Mouse (Mus musculus) cortical plate, adult 2 months (tissue): ENCODE data around the gene Pih1d3.

Experiments
- CTCF ChIP-seq: fragments of 200-500 bp; IDR thresholded peaks from 2 replicates; pipeline ENCODE4 v1.5.1; 2011; ENCODE audit warnings: mild to moderate bottlenecking, control low read depth, low read length; ENCODE audit not compliant: insufficient read depth; ENCODE audit errors: extremely low read depth
- POLR2A ChIP-seq: fragments of 200-500 bp; IDR thresholded peaks from 2 replicates; pipeline ENCODE4 v1.6.1; 2011; ENCODE audit warnings: mild to moderate bottlenecking, low read length, control low read depth; ENCODE audit not compliant: insufficient read depth; ENCODE audit errors: extremely low read depth

DNA sequence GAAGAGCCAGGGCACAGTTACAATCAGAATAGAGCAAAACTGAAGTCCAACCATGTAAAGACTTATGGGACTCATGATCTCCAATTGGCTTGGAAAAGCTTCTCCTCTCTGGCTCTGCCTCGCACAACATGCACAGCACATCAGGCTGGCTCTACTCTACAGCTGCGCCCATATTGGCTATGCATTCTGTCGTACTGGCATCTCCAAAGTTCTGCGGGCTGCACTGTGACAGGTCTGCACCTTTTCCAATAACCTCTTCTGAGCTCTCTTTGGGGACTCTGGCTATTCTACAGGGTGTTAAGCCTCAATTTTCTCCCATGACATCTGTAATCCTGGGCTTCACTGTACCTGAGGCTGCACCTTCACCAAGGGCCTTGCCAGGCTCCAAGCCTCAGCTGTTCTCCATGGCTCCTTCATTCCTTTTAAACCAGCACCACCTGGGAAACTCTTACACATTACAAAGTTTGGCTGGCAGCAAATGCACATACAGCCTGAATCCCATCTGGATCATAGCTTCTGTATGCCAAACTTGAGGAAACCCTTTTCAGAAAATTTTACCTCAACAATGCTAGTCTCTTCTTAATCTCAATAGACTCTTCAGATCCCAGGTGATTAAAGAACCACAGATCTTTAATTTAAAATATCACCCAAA, 1.9 kb upstream of the Pih1d3 start:
- TF ChIP-seq CTCF, result no peak
- TF ChIP-seq POLR2A, result no peak
